Mouse (Mus musculus) large intestine, adult 2 months (tissue): ENCODE measurements at regions not wholly inside any gene's neighbourhood (a gene's known extent, or its start where the extent isn't known, plus 50 kb on each side); places are given as distances from the start of the nearest gene placed in this dataset.

Experiments
- DNase-seq: peaks from one replicate; pipeline ENCODE4 v3.0.0-alpha.2; 2012; ENCODE audit warnings: low read depth, low spot score
- WGBS: fragments of 180-500 bp; shearing (Covaris S2); methylation state at CpG from one replicate; pipeline ENCODE4 v1.1.7; 2018; 5-methylcytosine and 5-hydroxymethylcytosine counted together

GRCm38 (mm10) chr14:47795062-47795461 is 146.8 kb downstream of the Ktn1 start:
- no peak for DNase-seq
- WGBS, result 84% methylated on average over 4 of the region's 4 CpGs

DNA sequence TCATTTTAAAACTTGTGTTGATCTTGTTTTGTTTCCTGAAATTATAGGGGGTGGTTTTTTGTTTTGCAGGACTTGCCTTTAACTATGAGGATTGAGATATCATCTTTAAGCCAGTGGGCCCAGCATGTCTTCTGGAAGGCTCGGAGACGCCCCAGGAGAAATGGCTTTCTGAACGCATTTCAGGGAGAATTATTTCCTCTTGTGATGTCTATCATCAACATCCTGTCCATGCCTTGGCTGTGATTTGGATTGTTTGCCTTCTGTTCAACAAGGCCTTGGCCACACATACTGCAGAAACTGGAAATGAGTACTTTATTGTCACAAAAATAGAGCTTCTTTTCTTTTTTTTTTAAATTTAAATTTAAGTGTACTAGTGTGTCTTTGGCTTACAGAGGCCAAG is 150.0 kb downstream of the Ktn1 start:
- 82% methylated on average over 3 of the region's 3 CpGs for WGBS
- no peak for DNase-seq

DNA sequence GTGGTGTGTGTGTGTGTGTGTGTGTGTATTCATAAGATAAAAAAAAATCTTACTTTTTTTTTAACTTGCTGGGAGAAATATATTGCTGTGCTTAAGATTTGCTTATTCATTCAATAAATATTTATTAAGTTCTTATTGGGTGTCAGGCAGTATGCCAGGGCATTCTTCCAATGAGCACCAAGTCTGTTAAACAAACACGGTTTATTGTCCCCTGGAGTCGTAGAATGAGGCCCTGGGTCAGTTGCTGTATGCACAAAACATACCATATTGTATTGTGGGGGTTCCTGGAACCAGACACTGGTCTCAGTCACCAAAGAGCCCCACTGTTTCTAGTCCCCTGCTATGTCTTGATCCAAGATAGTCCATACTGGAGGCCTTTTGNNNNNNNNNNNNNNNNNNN is 151.3 kb downstream of the Ktn1 start:
- 6% methylated on average over 2 of the region's 2 CpGs for WGBS
- no peak for DNase-seq

DNA sequence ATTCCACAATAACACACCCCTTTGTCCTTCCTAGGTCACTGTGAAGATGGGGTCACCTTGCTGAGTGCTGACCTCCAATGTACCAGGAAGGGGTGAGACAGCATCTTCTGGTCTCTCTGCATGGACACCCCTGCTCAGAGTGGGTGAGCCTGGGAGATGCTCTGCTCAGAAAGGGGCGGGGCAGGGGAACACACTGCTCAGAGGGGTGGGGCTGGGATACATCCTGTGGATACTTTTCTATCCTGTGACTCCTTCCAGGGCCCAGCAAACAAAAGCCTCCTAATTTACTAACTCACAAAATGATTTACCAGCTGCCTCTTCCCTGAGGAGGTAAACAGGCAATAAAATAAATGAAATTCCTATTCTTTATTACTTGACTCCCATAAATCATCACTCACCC is 157.0 kb downstream of the Ktn1 start:
- DNase-seq, result no peak
- 60% methylated on average over 1 of the region's 1 CpGs for WGBS

GRCm38 (mm10) chr14:47805771-47806535 is 157.7 kb downstream of the Ktn1 start:
- 48% methylated on average over 9 of the region's 9 CpGs for WGBS
- no peak for DNase-seq

DNA sequence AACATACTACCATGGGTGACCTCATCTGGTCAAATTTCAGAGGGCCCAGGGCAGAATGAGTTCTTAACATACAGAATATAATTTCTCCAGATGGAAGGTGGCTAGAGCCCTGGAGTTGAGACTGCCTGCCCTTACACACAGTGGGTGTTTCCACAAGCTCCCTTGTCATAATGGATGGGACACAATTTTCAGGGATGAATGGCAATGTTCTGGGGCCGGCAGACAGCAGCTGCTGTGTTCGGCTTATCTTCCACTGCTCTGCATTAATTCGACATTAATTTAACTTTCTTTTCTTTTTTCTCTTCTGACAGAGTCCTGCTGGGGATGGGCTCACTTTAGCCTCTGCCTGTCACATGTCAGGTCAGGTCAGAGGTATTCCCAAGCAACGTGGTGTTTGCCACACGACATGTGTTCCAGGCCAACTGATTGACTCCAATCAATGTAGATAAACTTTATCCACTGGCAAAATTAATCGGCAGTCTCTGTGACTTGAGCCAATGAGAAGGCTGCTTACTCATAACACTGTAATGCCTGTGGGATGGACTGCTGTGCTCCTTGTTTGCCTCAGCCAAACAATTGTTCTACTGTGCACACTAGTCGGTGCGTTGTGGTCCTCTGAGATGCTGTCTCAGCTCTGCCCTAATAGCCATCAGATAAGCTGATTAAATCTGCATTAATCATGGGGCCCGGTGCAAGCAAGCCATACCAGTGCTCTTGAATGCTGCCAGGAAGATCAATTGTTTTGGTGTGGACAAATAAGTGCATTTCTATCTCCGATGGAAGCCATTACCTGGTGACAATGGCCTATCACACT is 160.1 kb downstream of the Ktn1 start:
- no peak for DNase-seq
- 72% methylated on average over 10 of the region's 10 CpGs for WGBS

DNA sequence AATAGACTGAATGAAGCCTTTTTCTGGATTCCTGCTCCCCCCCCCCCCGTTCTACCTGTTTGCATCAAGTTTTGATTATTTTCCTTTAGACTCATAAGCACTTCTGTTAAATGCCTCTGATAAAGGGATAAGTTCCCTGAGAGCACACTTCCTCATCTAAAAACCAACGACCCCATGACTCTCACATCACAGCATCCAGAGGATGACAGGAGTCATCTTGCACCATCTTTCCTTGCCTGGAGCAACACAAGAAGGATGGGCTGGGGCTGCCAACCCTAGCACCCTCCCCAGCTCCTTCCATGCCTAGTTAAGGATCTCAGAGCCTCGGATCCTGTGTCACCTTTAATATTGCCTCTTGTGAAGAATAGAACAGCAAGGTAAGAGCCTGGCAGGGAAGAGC is 170.0 kb downstream of the Ktn1 start:
- WGBS, result 87% methylated on average over 3 of the region's 3 CpGs
- DNase-seq, result no peak

DNA sequence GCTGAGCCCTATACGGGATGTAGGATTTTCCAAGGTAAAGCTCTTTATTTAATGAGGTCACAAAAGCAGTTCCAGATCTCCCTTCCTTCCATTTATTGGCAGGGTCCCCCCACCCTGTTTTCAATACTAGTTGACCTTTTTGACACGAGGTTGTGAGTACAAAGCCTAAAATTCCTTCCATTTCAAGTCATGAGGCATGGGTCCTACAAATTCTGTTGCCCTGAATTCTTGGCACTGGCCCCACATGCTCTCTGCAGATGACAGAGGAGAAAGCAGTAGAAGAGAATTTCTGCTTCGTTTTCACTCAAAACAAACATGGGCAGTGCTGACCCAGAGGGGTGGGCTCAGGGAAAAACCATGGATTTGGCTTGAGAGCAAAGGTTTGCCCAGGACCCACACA is 170.4 kb downstream of the Ktn1 start:
- WGBS, result 68% methylated on average over 3 of the region's 3 CpGs
- DNase-seq, result no peak

GRCm38 (mm10) chr14:47820571-47821143 is 172.4 kb downstream of the Ktn1 start:
- no peak for DNase-seq
- WGBS, result 79% methylated on average over 13 of the region's 13 CpGs

- DNase-seq, result no peak
- 41% methylated on average over 9 of the region's 9 CpGs for WGBS
These were observed 174.9 kb downstream of the Ktn1 start for GRCm38 (mm10) chr14:47823182-47823581.

GRCm38 (mm10) chr14:47823696-47824095 is 175.4 kb downstream of the Ktn1 start:
- no peak for DNase-seq
- 23% methylated on average over 8 of the region's 8 CpGs for WGBS

- WGBS, result 89% methylated on average over 3 of the region's 3 CpGs
- no peak for DNase-seq
These were observed 177.3 kb downstream of the Ktn1 start for GRCm38 (mm10) chr14:47825446-47825956.

DNA sequence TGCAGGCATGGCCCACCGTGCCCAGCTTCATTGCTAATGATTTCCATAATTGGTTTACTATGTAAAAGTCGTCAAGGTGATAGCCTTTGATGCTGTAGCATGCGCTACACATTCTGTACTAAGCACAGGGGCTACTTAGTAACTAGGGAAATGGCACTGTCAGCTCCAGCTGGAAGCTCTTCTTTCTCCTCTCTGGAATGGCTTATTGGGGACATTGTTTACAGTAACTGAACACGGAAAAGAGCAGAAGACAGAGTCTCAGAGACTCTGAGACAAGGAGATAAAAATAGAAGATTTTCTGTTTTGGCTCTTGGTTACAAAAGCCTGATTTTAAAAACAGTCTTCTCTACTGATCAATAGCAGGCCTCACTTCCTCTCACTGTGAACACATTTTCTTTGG is 178.3 kb downstream of the Ktn1 start:
- 74% methylated on average over 4 of the region's 4 CpGs for WGBS
- DNase-seq, result no peak

DNA sequence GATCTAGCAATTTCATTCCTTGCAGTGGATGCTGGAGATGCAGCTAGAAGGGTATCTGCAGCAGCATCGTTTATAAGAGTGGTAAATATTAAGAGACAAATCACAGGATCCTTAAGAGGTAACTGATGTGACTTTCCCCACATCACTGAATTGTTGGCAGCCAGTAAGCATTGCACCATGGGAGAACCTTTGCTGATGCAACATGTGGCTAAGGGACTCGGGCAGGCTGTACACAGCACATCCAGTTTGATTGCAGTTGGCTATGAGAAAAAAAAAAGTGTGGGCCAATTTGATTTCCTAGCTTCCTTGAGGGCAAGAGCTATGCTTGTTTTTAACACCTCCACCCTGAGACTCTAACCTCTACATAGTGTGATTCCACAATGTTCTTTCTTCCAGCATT is 179.4 kb downstream of the Ktn1 start:
- 74% methylated on average over 2 of the region's 2 CpGs for WGBS
- DNase-seq, result no peak

GRCm38 (mm10) chr14:47833696-47834095 is 185.4 kb downstream of the Ktn1 start:
- WGBS, result 43% methylated on average over 10 of the region's 10 CpGs
- DNase-seq, result no peak

DNA sequence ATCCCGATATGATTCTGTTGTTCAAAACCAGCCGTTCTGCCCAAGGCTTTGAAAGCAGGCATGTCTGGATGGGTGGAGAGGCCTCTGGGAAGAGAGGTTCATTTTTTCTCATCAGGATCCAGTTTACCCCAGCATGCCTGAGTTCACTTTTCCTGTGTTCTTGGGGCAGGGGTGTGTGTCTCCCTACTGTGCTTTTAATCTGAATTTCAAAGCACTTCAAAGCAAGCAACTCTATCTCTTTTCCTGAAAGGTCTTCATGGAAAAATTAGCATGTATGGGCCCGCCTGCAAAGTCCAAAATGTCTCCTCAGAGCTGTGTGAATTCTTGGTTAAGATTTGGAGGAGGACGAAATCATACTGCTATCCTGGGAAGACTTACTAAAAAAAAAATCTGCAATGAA is 187.2 kb downstream of the Ktn1 start:
- no peak for DNase-seq
- WGBS, result 94% methylated on average over 4 of the region's 4 CpGs

- DNase-seq, result no peak
- 79% methylated on average over 6 of the region's 6 CpGs for WGBS
These were observed 191.4 kb downstream of the Ktn1 start for GRCm38 (mm10) chr14:47839493-47840215.

DNA sequence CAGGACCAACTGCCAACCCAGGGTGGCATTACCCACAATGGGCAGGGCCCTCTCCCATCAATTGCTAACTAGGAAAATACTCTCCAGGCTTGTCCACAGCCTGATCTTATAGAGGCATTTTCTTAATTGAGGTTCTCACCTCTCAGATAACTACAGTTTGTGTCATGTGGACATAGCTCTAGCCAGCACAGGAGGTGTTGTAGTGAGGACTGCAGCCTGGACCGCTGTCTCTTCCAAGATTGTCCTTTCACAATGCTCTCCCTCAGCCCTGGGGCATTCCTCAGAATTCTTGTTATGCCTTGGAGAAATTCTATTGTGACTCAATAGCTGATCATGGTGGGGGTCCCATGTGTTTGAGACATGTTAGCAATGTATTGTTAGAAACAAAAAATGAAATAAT is 196.1 kb downstream of the Ktn1 start:
- 84% methylated on average over 1 of the region's 1 CpGs for WGBS

DNA sequence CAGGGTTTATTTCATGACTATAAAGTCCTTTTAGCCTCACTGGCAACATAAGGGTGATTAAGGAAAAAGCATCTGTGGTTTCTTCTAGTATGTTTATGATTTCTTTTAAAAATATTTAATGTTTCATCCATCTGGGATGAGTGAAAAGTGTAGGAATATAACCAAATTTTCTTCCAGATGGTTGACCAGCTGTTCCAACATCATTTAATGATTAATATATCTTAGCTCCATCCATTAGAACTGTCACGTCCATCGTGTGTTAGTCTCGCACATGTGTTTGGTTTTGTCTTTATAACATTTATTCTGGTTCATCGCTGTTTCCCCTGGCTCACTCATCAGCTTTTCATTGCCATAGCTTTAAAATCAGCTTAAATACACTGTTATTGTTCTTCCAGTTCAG is 200.6 kb downstream of the Ktn1 start:
- WGBS, result 60% methylated on average over 4 of the region's 4 CpGs
- no peak for DNase-seq

More for the DNA sequence above, 196.1 kb downstream of the Ktn1 start:
- no peak for DNase-seq

- 60% methylated on average over 7 of the region's 7 CpGs for WGBS
- DNase-seq, result no peak
These were observed 208.1 kb downstream of the Ktn1 start for GRCm38 (mm10) chr14:47856280-47856765.
